Mouse (Mus musculus): ENCODE results near the gene Gnaq. TPM values are rescaled to one million over a fixed set of nuclear protein-coding genes. Genes with fewer than 3 reads are reported as not detected.

Gnaq gene
- total RNA-seq, 1 experiment, result 17.8 TPM

DNA sequence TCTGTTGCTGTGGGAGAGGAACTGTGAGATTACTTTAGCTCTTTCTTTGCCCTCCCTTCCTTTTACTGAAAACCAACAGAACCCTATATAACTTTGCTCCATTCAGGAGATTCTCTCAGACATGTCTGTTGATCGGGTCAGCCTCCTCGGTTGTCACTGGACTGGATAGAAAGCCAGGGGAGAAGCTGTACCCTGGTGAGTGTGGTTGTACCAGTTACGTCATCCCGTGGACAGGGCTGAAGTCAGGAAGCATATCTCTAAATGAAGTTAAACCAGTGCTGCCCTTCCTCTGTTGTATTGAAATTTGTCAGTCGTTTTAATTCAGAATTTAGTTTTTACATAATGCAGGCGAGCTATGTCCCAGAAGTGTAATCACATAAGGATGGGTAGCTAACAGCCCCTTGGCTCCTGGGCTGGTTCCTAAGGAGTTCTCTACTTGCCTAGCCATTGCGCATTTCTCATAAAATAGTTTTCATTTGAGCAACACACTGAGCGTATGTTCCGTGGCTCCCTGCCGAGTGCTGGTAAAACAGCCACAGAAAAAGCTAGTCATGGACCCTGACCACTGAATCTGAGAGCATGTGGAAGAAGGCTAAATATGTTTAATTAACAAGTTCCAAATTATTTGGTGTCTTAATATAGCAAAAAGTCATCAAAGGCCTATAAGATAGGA, 194.9 kb downstream of the Gnaq start:
- Histone ChIP-seq H3K27ac (ENCODE audit: insufficient read depth, low read depth, low read length, poor library complexity, severe bottlenecking) (no peak overlapping the region), H3K36me3 (ENCODE audit: control insufficient read depth, insufficient read depth, low read length, poor library complexity, severe bottlenecking) (no peaks in the 10 kb centered on the region), H3K4me1 (ENCODE audit: control insufficient read depth in 2 of 2, insufficient read depth in 2 of 2, low read length in 2 of 2, poor library complexity in 1 of 2) (no peaks in the 10 kb centered on the region), H3K4me3 (ENCODE audit: insufficient read depth in 1 of 2, low read depth in 1 of 2, low read length in 2 of 2, poor library complexity in 1 of 2, severe bottlenecking in 1 of 2) (no peak overlapping the region), H3K9me3 (ENCODE audit: control insufficient read depth, insufficient read depth, low read depth, low read length) (no peaks in the 10 kb centered on the region), H3K9ac (ENCODE audit: insufficient read depth, low read depth, low read length, poor library complexity, severe bottlenecking) (no peak overlapping the region)
- in situ Hi-C loops (cut with MboI; ENCODE audit: low sequenced_read_pairs in 2 of 2, unreplicated experiment in 2 of 2), result no loop called here
- TF ChIP-seq ZNF384 (IDR thresholded peaks at IDR 0.05; ENCODE audit: low read depth, low read length) (no peak), ZC3H11A (IDR thresholded peaks at IDR 0.05; ENCODE audit: borderline replicate concordance, low read depth, low read length) (no peak), CHD2 (IDR thresholded peaks at IDR 0.05; ENCODE audit: low read depth, low read length) (no peak), HCFC1 (IDR thresholded peaks at IDR 0.05; ENCODE audit: borderline replicate concordance, insufficient read depth, low read length) (no peak), MAFK (IDR thresholded peaks at IDR 0.05; ENCODE audit: insufficient read depth, low read depth, low read length) (no peak)
- no peak for DNase-seq (ENCODE audit: low read depth, low spot score)

DNA sequence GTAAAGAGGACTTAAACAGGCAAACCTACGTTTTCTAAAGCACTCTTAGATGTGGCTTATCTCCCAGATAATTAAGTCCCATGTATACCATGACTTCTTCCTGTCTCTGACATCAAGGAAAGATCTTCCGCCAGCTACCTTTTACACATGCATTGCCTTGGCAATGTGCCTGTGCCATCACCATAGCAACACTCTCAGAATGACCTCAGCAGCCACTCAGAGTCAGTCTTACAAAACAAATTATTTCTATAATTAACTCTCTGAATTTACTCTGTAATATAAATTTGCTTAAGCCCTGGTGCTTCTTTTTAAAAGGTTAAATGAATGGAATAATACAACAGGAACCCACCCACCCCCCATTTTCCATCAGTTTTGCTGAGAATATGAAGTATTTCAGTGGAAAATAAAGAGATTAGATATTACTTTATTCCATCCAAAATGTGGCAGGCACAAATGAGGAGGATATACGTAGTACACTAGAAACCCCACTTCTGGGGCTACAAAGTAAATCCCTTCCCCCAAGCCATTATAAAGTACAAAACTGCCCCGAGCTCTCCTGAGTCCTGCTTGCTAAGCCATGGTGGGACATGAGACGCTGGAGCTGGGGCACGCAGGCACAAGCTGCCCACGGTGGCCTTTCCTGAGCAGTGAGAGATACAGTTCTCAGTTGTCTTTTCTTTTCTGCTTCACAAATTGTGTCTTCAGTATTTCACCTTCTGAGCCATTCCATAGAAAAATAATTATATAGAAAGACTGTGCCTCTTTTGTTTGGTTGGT, 195.6 kb downstream of the Gnaq start:
- no peaks in the 10 kb centered on the region for H3K4me1 ChIP-seq (ENCODE audit: control insufficient read depth in 2 of 2, insufficient read depth in 2 of 2, low read length in 2 of 2, poor library complexity in 1 of 2)
- no peak overlapping the region for H3K4me3 ChIP-seq (ENCODE audit: insufficient read depth in 1 of 2, low read depth in 1 of 2, low read length in 2 of 2, poor library complexity in 1 of 2, severe bottlenecking in 1 of 2)
- no peak for TF ChIP-seq ZC3H11A (IDR thresholded peaks at IDR 0.05; ENCODE audit: borderline replicate concordance, low read depth, low read length)
- no peak for TF ChIP-seq HCFC1 (IDR thresholded peaks at IDR 0.05; ENCODE audit: borderline replicate concordance, insufficient read depth, low read length)
- TF ChIP-seq ZNF384 (IDR thresholded peaks at IDR 0.05; ENCODE audit: low read depth, low read length), result no peak
- TF ChIP-seq MAFK (IDR thresholded peaks at IDR 0.05; ENCODE audit: insufficient read depth, low read depth, low read length), result no peak
- no peak for TF ChIP-seq CHD2 (IDR thresholded peaks at IDR 0.05; ENCODE audit: low read depth, low read length)
- no peaks in the 10 kb centered on the region for H3K36me3 ChIP-seq (ENCODE audit: control insufficient read depth, insufficient read depth, low read length, poor library complexity, severe bottlenecking)
- no peak overlapping the region for H3K9ac ChIP-seq (ENCODE audit: insufficient read depth, low read depth, low read length, poor library complexity, severe bottlenecking)
- no peak for DNase-seq (ENCODE audit: low read depth, low spot score)
- no peak overlapping the region for H3K27ac ChIP-seq (ENCODE audit: insufficient read depth, low read depth, low read length, poor library complexity, severe bottlenecking)
- no peaks in the 10 kb centered on the region for H3K9me3 ChIP-seq (ENCODE audit: control insufficient read depth, insufficient read depth, low read depth, low read length)
- in situ Hi-C loops (cut with MboI; ENCODE audit: low sequenced_read_pairs in 2 of 2, unreplicated experiment in 2 of 2), result no loop called here

DNA sequence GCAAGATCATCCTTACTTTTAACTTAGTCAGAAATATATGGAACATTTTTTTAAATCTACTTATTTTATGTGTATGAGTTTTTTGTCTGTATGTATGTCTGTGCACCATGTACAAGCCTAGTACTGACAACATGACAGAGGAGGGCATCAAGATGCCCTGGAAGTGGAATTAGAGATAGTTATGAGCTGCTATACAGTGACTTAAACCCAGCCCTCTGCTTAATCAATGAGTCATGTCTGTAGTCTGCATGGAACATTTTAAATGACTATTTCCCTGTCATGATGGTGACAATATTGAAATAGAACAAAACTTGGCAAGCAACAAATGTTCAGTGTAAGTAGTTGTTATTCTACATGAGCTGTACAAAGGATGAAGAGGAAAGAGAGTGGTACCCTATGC, 196.4 kb downstream of the Gnaq start:
- Histone ChIP-seq H3K9ac (ENCODE audit: insufficient read depth, low read depth, low read length, poor library complexity, severe bottlenecking) (no peak overlapping the region), H3K27ac (ENCODE audit: insufficient read depth, low read depth, low read length, poor library complexity, severe bottlenecking) (no peak overlapping the region), H3K4me1 (ENCODE audit: control insufficient read depth in 2 of 2, insufficient read depth in 2 of 2, low read length in 2 of 2, poor library complexity in 1 of 2) (no peaks in the 10 kb centered on the region), H3K4me3 (ENCODE audit: insufficient read depth in 1 of 2, low read depth in 1 of 2, low read length in 2 of 2, poor library complexity in 1 of 2, severe bottlenecking in 1 of 2) (no peak overlapping the region), H3K9me3 (ENCODE audit: control insufficient read depth, insufficient read depth, low read depth, low read length) (no peaks in the 10 kb centered on the region), H3K36me3 (ENCODE audit: control insufficient read depth, insufficient read depth, low read length, poor library complexity, severe bottlenecking) (no peaks in the 10 kb centered on the region)
- in situ Hi-C loops (cut with MboI; ENCODE audit: low sequenced_read_pairs in 2 of 2, unreplicated experiment in 2 of 2), result no loop called here
- DNase-seq (ENCODE audit: low read depth, low spot score), result no peak
- no peak for TF ChIP-seq ZNF384 (IDR thresholded peaks at IDR 0.05; ENCODE audit: low read depth, low read length)
- TF ChIP-seq CHD2 (IDR thresholded peaks at IDR 0.05; ENCODE audit: low read depth, low read length), result no peak
- no peak for TF ChIP-seq HCFC1 (IDR thresholded peaks at IDR 0.05; ENCODE audit: borderline replicate concordance, insufficient read depth, low read length)
- TF ChIP-seq ZC3H11A (IDR thresholded peaks at IDR 0.05; ENCODE audit: borderline replicate concordance, low read depth, low read length), result no peak
- no peak for TF ChIP-seq MAFK (IDR thresholded peaks at IDR 0.05; ENCODE audit: insufficient read depth, low read depth, low read length)

DNA sequence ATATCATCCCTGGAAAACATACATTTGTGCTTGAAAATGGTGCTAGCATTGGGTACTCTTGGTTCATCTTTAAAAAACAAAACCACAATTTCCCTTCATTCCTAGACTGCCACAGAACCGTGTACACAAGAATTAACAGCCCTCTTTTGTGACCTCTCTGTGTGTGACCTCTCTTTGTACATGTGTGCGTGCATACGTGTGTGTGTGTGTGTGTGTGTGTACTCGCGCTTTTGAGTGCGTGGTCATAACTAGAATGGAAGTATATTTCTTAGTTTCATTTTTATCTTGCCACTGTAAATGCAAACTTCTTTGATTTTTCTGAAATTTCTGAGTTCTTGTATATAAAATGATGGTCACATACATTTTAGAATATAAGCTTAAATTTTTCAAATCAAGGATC, 197.0 kb downstream of the Gnaq start:
- no peak for TF ChIP-seq MAFK (IDR thresholded peaks at IDR 0.05; ENCODE audit: insufficient read depth, low read depth, low read length)
- no peak for TF ChIP-seq CHD2 (IDR thresholded peaks at IDR 0.05; ENCODE audit: low read depth, low read length)
- TF ChIP-seq HCFC1 (IDR thresholded peaks at IDR 0.05; ENCODE audit: borderline replicate concordance, insufficient read depth, low read length), result no peak
- no peak for TF ChIP-seq ZNF384 (IDR thresholded peaks at IDR 0.05; ENCODE audit: low read depth, low read length)
- no peak for TF ChIP-seq ZC3H11A (IDR thresholded peaks at IDR 0.05; ENCODE audit: borderline replicate concordance, low read depth, low read length)
- in situ Hi-C loops (cut with MboI; ENCODE audit: low sequenced_read_pairs in 2 of 2, unreplicated experiment in 2 of 2), result no loop called here
- DNase-seq (ENCODE audit: low read depth, low spot score), result no peak
- Histone ChIP-seq H3K36me3 (ENCODE audit: control insufficient read depth, insufficient read depth, low read length, poor library complexity, severe bottlenecking) (no peaks in the 10 kb centered on the region), H3K27ac (ENCODE audit: insufficient read depth, low read depth, low read length, poor library complexity, severe bottlenecking) (no peak overlapping the region), H3K4me1 (ENCODE audit: control insufficient read depth in 2 of 2, insufficient read depth in 2 of 2, low read length in 2 of 2, poor library complexity in 1 of 2) (no peaks in the 10 kb centered on the region), H3K9me3 (ENCODE audit: control insufficient read depth, insufficient read depth, low read depth, low read length) (no peaks in the 10 kb centered on the region), H3K9ac (ENCODE audit: insufficient read depth, low read depth, low read length, poor library complexity, severe bottlenecking) (no peak overlapping the region), H3K4me3 (ENCODE audit: insufficient read depth in 1 of 2, low read depth in 1 of 2, low read length in 2 of 2, poor library complexity in 1 of 2, severe bottlenecking in 1 of 2) (no peak overlapping the region)

All from ES-E14 (cell line).